Mouse (Mus musculus) heart, adult 11 months (tissue): ENCODE data around the gene Apobec3.
"Not testable (repeated sequence)": the region's sequence is repeated elsewhere in the genome, so short reads cannot be mapped to it uniquely, and the experiment has no call there.

Experiments used
- DNase-seq: peaks from one replicate; pipeline ENCODE4 v3.0.0; 2022

Apobec3 gene

DNA sequence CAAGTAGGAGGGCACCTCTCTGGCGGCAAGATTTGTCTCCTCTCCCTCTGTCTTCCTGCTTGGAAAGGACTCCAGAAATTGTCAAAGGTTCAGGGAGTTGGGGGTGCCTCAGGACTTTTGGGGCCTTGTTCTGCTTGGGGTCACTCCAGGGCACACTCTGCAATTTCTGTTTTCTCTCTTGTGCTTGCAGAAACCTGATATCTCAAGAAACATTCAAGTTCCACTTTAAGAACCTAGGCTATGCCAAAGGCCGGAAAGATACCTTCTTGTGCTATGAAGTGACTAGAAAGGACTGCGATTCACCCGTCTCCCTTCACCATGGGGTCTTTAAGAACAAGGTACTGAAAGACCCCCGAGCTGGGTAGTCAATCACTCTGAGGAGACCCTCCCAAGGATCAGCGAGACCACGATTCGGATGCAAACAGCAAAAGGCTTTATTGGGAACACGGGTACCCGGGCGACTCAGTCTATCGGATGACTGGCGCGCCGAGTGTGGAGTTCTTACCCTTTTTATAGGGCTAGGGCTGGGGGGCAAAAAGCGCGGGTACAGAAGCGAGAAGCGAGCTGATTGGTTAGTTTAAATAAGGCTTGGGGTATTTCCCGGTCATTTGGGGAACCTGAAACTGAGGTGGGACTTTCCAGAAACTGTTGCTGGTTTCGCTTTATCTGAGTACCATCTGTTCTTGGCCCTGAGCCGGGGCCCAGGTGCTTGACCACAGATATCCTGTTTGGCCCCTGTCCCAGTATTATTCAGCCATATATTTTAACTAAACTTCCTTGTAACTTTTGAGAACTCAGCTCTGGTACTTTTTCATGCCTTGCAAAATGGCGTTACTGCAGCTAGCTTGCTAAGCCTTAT lies 4.0 kb downstream of the Apobec3 start:
- peak; percentile 93 for DNase-seq

DNA sequence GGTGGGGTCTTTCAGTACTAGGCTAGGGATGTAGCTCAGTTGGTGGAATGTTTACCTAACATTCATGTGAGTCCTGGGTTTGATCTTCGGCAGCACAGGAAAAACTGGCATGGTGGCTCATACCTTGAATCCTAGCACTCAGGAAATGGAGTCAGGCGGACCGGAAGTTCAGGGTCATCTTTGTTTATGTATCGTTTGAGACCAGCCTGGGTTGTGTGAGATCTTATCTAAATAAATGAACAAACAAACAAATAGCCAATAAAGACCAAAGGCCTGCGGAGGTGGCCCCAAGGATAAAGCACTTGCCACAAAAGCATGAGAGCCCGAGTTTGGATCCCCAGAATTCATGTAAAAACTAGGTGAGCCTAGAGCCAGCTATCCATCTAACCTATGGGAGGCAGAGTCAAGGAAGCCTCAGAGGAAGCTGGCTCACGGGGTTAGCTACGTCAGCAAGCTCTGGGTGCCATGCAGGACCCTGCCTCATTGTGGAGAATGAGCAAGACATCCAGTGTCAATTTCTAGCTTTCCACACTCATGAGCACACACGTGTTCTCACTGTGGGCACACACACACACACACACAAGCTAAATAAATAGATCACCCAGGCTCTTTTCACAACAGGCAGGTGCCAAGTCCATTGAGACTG lies 4.7 kb downstream of the Apobec3 start:
- DNase-seq = no peak

DNA sequence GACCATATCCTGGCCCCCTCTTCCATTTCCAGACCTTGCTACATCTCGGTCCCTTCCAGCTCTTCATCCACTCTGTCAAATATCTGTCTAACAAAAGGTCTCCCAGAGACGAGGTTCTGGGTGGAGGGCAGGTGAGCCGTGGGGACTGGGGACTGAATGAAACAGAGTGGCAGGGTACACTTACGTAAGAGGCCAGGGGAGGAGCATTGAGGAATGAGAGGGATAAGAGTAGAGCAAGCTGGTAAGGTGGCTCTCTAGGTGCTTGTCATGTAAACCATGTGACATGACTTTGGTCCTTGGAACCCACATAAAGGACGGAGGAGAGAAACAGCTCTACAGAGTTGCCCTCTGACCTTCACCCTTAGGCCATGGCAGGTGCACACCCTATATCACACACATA lies 7.5 kb downstream of the Apobec3 start:
- no peak for DNase-seq

DNA sequence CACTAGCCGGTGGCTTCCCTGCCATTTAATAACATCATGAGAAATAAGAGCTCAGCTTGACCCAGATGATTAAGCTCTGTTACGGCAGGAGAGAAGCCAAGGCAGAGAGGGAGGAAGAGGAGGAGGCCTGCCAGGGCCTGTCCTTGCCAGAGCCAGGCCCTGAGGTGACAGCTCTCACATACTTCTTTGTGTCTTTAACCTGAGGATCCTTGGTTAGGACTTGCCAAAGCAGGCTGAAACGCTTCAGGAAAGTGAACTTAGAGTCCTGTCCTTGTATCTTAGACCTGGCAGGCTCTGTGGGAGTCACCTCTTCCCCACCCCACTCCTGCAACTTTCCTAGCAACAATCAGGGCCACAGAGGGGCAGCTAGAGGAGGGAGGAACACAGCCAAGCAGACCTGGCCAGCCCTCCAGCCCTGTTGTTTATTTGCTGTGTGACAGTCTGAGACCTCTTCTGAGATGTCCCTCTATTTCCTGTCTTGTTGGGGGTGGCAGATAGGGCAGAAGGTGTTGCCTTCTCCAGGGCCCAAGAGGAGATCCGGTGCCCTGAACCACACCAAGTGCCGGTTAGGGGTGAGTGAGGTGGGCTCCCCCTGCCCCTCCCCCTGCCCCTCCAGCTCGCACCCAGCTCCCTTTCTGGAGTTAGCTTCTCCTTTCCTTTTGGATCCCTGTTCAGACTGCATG lies 8.5 kb downstream of the Apobec3 start:
- DNase-seq = no peak

DNA sequence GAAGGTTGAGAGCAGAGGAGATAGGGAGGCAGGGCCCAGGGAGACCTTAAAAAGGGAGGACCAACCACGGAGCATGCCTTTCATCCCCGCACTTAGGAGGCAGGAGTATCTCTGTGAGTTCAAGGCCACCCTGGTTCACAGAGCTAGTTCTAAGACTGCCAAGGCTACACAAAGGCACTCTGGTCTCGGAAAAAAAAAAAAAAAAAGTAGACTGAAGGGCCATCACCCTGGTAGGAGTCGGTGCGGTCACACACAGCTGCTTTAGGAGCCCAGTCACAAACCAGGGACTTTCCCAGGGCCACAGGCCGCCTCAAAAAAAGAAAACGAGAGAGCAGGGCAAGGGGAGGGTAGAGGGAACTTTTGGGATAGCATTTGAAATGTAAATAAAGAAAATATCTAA lies 9.3 kb downstream of the Apobec3 start:
- no peak for DNase-seq

DNA sequence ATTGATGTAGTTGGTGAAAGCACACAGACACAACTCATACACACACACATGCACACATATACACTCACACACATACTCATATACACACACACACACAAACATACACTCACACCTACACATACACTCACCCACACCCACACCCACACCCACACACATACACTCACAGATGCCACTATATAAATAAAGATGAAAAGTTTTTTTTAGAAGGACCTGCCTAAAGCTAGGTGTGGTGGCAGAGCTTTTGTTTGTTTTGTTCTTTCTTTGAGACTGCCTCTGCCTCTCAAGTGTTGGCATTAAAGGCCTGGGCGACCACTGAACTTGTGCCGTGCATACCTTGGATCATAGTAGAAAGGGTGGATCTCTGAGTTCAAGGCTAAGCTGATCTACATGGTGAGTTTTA lies 9.9 kb downstream of the Apobec3 start:
- no peak for DNase-seq

DNA sequence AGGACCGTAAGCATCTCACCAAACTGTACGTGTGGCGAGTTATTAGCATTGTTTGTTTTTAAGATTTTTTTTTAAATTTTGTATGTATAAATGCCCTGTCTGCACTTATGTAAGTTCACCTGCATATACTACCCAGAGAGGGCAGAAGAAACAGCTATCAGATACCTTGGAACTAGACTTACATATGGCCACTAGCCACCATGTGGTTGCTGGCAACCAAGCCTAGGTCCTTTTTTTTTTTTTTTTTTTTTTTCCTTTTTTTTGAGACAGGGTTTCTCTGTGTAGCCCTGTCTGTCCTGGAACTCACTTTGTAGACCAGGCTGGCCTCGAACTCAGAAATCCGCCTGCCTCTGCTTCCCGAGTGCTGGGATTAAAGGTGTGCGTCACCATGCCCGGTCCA lies 11.6 kb downstream of the Apobec3 start:
- DNase-seq = not testable (repeated sequence)

DNA sequence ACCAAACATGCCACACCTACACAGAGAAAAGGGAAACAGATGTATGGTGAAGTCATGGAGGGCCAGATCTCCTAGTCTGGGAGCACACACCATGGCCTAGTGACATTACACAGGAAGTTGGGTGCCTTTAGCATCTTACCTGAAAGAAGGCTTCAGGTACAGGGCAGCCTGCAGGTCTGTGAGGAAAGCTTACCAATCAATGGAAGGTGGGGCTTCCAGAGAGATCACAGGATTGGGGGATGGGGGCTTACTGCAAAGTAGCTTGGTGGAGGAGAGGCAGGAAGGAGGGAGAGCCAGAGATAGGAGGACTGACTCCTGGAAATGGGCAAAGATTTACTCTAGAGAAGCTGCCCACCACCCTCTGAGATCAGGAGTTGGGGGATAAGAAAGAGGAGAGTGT lies 12.5 kb downstream of the Apobec3 start:
- DNase-seq = no peak

DNA sequence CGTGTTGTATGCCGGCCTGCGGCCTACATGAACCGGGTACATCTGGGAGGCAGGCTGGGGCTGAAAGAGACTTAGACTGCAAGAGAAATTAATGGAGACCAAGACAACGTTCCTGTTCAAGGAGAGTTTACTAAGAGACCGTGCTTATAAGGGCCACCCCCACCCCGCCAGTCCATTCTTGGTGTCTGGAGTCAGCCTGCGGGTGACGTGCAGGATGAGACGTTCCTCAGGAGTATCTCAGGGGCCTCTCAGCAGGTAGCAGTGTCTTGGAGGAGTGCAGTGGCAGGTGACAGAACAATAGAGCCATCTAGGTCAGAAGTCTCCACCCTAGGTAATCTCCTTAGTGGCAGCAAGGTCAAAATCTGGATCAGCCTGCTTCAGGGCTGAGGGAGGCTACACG lies 13.2 kb downstream of the Apobec3 start:
- DNase-seq = not testable (repeated sequence)

DNA sequence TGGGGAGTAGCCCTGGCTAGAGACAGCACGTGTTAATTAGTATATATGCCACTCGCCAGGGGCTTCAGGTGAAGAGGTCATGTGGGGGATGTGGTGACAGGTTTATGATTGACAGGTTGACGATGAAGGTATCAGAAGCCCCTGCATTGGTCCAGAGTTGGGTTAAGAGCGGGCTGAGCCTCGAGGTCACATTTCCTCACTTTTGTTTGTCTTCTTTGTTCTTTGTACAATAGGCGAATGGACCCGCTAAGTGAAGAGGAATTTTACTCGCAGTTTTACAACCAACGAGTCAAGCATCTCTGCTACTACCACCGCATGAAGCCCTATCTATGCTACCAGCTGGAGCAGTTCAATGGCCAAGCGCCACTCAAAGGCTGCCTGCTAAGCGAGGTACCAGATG lies 13.8 kb downstream of the Apobec3 start:
- no peak for DNase-seq

DNA sequence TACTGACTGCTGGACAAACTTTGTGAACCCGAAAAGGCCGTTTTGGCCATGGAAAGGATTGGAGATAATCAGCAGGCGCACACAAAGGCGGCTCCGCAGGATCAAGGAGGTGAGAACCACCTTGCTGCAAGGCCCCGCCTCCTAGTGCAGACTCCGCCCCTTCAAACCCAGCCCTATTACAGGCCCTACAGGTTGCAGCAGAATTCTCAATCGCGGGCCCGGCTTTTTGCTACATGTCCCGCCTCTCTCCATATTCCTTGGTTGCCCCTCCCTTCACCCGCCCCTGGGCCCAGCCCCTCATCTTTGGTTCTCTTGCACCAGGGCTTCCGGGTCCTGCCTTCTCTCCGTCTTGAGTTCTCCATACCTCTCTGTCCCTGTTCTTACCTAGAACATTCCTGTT lies 15.4 kb downstream of the Apobec3 start:
- no peak for DNase-seq

DNA sequence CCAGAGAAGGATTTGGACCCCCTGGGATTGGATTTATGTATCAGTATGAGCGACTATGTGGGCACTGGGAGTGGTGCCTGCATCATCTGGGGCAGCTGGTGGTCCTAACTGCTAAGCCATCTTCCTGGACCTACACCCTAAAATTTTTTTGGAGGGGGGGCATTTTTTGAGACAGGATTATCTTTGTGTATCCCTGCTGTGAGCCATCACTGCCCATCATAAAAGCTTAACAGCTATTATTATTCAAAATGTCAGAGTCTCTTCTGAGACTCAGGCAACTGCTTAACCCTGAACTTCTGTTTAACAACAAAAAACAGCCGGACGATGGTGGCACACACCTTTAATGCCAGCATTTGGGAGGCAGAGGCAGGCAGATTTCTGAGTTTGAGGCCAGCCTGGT lies 17.5 kb downstream of the Apobec3 start:
- DNase-seq = not testable (repeated sequence)

DNA sequence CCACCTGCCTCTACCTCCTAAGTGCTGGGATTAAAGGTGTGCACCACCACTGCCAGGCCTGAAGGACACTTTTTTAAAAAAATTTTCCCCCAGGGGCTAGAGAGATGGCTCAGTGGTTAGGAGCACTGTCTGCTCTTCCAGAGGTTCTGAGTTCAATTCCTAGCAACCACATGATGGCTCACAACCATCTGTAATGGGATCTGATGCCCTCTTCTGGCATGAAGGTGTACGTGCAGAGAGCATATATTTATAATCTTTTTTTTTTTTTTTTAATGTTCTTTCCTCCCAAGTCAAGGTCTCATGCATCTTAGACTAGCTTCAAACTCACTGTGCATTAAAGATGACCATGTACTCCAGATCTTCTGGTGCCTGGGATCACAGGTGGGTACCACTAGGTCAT lies 19.4 kb downstream of the Apobec3 start:
- not testable (repeated sequence) for DNase-seq

DNA sequence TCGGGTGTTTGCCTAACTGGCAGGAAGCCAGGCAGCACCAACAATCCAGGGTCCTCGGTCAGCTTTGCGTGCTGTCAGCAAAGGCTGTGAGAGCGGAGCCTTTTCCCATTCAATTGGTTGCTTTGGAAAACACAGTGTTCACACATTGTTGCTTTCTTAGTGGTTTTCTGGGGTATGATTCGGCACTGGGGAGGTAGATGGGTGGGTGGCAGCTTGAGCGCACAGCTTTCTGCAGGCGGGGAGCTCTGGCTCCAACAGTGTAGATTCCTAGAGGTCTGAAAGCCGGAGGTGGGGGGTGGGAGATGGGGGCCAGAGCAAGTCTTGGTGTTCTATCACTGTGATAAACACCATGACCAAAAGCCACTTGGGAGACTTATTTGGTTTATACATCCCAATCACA lies 19.9 kb downstream of the Apobec3 start:
- no peak for DNase-seq

DNA sequence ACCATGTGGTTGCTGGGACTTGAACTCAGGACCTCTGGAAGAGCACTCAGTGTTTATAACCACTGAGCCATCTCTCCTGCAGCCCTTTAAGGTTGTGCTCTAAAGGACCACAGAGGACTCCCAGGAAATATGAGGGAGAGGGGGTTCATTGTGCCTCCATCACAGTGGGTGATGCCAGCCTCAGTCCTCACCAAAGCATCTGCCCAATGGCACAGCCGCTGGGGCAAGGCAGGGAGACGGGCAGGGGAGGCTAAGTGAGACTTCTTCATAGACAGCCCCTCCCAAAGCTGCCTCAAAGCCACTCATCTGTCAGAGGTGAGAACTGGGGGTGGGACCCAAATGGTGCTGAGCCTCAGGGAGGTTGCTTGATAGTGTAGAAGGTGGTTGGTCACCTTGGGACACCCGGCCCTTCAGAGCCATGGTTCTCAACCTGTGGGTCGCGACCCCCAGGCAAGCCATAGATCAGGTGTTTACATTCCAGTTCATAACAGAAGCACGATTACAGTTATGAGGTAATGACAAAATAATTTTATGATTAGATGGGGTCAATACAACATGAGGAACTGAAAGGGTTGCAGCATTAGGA lies 22.4 kb downstream of the Apobec3 start:
- peak; percentile 92 for DNase-seq

DNA sequence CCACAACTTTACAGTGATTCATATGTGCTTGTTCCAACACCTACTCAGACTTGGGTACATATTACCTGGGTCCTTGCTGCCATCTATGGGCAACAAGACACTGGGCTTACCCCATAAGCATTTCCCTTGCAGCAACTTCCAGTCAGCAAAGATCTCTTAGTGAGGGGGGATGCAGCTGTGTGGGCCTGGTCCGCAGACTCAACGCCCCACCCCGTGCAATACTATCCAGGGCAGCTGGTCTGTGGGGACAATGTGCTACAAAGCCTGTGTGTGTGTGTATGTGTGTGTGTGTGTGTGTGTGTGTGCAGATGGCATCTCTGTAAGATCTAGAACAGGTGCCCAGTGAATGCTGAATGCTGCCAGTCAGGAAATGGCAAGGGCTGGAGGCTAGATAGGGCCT lies 22.9 kb downstream of the Apobec3 start:
- DNase-seq = peak; percentile 85

DNA sequence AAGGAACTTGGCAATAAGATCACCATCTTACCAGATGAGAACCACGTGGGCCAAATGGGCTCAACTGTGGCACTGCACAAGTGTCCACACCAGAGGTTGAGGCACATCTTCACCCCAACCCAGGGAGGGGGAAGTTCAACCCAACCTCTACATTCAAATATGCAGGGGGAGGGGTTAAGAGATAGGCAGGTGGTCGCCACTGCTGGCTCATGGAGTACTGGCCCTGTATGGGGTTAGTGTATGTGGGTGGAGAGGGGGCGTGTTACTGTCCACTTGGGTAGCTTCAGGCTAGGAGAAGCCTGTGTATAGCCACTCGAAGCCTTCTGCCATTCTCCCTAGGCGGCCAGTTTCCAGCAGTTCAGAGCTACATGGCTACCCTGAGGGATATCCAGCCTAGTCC lies 24.7 kb downstream of the Apobec3 start:
- peak; percentile 90 for DNase-seq

DNA sequence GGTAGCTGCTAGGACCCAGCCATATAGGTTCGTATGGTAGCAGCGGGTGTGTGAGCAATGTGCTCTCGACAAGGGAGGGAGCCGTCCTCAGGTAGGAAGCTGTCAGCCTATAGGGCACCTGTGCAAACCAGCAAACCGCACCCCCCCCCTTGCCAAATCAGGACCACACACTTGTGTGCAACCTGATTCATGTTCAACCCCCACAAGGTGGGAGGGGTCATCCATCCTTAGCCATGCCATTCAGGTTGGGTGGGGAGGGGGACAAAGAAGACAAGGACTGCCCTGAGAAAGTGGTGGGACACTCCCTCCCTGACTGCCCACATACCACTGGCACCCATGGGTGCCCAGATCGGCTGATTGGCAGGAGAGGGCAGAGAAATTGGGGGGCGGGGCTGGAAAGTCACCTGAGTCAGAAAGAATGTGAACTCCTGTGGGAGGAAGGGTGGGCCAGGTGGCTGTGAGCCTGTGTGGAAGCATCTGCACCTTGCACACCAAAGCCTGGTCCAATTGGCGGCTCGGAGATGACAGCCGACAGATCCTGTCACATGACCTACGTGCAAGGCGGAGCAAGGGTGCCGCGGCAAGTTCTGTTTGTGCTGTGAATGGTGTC lies 25.8 kb downstream of the Apobec3 start:
- DNase-seq = peak; percentile 93

DNA sequence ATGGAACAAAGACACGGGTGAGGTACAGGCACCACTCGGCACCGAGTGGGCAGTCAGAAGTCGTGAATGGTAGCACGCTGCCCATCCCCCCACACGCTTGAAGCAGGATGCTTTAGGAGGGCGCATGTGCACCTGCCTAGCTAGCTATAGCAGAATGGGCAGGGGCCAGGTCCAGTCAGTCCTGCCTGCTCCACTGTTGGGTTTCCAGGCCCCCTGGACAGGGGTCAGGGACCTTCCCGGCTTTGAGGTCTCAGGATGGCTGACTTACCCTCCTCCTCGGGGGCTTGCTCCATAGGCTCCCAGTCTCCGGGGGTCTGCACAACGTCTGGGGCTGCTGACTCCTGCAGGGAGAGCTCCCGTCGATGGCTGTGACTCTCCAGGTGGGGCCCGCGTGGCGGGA lies 27.0 kb downstream of the Apobec3 start:
- DNase-seq = peak; percentile 90

DNA sequence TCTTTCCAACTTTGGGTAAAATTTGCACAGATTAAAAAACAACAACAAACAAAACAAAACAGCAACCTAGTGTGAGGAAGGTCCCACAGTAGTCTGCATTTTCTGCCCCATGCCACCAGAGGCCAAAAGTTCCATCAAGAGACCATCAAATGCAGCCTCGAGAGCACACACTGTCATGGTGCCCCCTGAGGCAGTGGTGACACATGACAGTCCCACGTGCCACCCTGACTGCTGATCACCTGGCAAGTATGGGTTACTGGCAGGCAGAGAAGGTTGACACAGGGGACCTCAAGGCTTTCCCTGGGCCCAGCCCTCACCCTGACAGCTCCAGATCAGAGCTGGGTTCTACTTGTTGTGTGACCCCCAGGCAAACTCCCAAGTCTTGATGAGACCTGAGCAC lies 28.3 kb downstream of the Apobec3 start:
- no peak for DNase-seq

DNA sequence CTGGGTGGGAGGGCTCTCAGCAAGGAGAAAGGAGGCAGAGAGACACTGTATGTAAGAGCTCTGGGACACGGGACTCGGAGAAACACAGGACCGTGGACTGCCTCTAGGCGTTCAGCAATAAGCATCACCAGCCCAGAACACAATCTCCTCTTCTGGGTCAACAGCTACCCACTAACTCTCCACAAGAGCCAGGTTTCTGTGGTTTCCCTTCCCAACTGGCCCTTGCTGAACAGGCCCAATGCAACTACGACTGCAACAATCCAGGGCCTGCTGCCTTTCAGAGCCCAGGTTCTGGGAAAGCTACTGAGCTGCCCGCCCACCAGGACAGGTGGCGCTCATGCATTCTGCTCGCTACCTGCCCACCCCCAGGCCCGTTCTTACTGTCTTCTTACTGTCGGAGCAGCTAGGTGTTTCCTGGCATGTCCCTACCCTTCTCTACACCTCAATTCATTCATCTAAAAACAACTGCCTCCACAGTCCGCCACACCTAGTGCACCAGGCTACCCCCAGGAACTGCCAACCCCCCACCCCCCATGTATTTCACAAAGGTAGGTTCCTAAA lies 35.5 kb downstream of the Apobec3 start:
- peak; percentile 94 for DNase-seq

DNA sequence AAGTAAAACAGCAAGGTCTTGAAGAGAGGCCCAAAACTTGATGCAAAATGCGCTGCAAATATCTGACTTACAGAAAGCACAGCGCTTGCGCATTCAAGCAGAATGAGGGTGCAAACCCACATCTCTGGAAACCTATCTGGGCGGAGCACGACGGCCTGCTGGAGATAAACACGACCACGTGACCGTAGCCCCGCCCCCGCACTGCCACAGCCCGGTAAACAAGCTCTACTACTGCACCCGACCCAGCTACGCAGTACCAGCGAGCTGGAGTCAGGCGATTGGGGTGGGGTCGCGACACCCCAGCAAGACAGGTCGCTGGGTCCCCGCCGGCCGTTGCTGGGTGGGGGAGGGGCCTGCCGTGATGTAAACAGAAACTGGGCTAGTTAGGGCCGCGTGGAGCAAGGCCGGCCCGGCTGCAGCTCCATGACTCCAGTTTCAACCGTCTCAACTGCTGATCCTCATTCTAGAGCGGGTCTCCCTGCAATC lies 36.2 kb downstream of the Apobec3 start:
- DNase-seq = peak; percentile 100

DNA sequence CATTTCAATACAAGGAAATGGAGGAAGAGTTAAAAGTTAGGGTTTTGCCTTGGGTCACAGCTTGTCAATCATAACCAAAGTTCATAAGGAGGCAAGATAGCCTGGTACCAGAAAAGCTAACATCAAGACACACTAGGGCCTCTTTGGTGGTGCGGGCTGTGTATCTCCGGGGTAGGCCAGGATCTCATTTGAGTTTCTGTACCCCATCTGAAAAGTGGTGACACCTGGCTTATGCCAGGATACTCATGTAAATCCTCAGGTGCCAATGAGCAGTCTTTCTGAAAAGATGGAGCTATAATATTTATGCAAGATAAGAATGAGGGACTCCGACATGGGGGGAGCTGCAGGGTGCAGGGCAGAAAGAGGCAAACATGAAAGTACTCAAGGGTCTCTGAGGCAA lies 36.9 kb downstream of the Apobec3 start:
- DNase-seq = peak; percentile 85
